ENCODE assay signal across 1 mouse cellular context in the genomic region with DNA sequence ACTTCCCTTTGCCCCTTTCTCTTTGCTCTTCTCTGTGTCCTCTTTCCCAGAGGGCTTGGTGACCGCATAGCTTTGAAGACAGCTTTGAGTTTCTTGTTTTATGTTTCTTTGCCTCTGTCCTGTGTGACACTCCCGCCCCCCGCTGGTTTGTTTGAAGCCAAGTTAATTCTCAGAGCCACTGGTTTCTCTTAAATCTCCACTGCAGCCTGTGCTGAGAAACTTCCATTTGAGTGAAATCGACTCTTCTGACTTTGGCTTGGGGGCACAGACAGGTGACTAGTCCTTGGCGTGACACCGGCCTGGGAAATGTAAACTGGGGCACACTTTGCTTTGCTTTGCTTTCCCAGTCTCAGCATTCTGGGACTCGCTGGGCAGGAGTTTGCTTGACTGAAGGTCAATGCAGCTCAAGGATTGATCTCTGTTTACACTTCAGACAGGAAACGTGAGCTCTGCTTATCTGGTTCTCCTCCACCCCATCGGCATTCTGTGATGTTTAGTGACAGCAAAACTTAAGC.
TF ChIP-seq lines count a peak whose summit lies in the region.

No protein-coding gene starts in this region.

TF ChIP-seq in CH12.LX, 34 proteins besides CTCF, POLR2A, EP300 and RAD21 (continued from another document):
- TF ChIP-seq SMC3 (IDR thresholded peaks at IDR 0.05; ENCODE audit: low read depth, low read length) (peak; percentile 96), USF1 (IDR thresholded peaks at IDR 0.05; ENCODE audit: low read depth, low read length) (no peak)
